Mouse (Mus musculus) liver, embryonic 12.5 days (tissue): ENCODE data around the gene Carm1. TPM values are rescaled to one million over a fixed set of nuclear protein-coding genes. Genes with fewer than 3 reads are reported as not detected.

Experiments used
- ATAC-seq: fragments of 200-750 bp; cut with Nextera tagmentation; 2 replicates; pipeline ENCODE4 v1.8.0; 2017; ENCODE audit warnings: moderate number of reproducible peaks, mild to moderate bottlenecking, moderate library complexity
- H3K27ac ChIP-seq: fragments of 300-500 bp; sonication (generic); 2 replicates; pipeline ENCODE4 v1.5.1; 2016; ENCODE audit warnings: mild to moderate bottlenecking
- H3K27me3 ChIP-seq: fragments of 300-500 bp; sonication (generic); replicated peaks from 2 replicates; pipeline ENCODE4 v1.6.1; 2016; ENCODE audit warnings: mild to moderate bottlenecking, moderate library complexity
- H3K36me3 ChIP-seq: fragments of 300-500 bp; sonication (generic); 2 replicates; pipeline ENCODE4 v1.6.1; 2016; ENCODE audit warnings: mild to moderate bottlenecking, moderate library complexity
- H3K4me1 ChIP-seq: fragments of 300-500 bp; sonication (generic); 2 replicates; pipeline ENCODE4 v1.6.1; 2016
- H3K4me2 ChIP-seq: fragments of 300-500 bp; sonication (generic); 2 replicates; pipeline ENCODE4 v1.6.1; 2016; ENCODE audit warnings: mild to moderate bottlenecking, moderate library complexity
- H3K4me3 ChIP-seq: fragments of 300-500 bp; sonication (generic); 2 replicates; pipeline ENCODE4 v1.5.1; 2016; ENCODE audit warnings: mild to moderate bottlenecking, moderate library complexity
- H3K9ac ChIP-seq: fragments of 300-500 bp; sonication (generic); 2 replicates; pipeline ENCODE4 v1.6.1; 2016; ENCODE audit warnings: mild to moderate bottlenecking, moderate library complexity
- H3K9me3 ChIP-seq: fragments of 300-500 bp; sonication (generic); replicated peaks from 2 replicates; pipeline ENCODE4 v1.6.1; 2016; ENCODE audit warnings: mild to moderate bottlenecking, moderate library complexity
- WGBS: fragments of 180-500 bp; shearing (Covaris S2); methylation state at CpG from one replicate; pipeline ENCODE4 v1.1.7; 2016; ENCODE audit not compliant: insufficient replicate concordance; 5-methylcytosine and 5-hydroxymethylcytosine counted together
- polyA plus RNA-seq: library from polyadenylated mRNA; unstranded; fragments of >200 nt; fragmentation: Nextera tagmentation; extraction: Ambion mirVana; gene quantifications from 2 replicates; pipeline ENCODE4 v1.2.1, GENCODE M21; 2016

Carm1 gene
- polyA plus RNA-seq, 1 experiment from 2014 or later, result 39.0 TPM

- peak overlapping the region; percentile 75 for H3K27ac ChIP-seq
- H3K9ac ChIP-seq, result peak overlapping the region; percentile 19; the same call in 1 of the 2 replicates
- peaks cover 58% of the 10 kb centered on the region for H3K4me1 ChIP-seq
- H3K9me3 ChIP-seq, result no peaks in the 10 kb centered on the region
- peak overlapping the region; percentile 32 for H3K4me2 ChIP-seq
- H3K36me3 ChIP-seq, result peaks cover 28% of the 10 kb centered on the region
- no peaks in the 10 kb centered on the region for H3K27me3 ChIP-seq
- 77% methylated on average over 1 of the region's 1 CpGs for WGBS
- no peak for ATAC-seq
- no peak overlapping the region for H3K4me3 ChIP-seq
These were observed 17.7 kb downstream of the Carm1 start for GRCm38 (mm10) chr9:21564420-21564819.

DNA sequence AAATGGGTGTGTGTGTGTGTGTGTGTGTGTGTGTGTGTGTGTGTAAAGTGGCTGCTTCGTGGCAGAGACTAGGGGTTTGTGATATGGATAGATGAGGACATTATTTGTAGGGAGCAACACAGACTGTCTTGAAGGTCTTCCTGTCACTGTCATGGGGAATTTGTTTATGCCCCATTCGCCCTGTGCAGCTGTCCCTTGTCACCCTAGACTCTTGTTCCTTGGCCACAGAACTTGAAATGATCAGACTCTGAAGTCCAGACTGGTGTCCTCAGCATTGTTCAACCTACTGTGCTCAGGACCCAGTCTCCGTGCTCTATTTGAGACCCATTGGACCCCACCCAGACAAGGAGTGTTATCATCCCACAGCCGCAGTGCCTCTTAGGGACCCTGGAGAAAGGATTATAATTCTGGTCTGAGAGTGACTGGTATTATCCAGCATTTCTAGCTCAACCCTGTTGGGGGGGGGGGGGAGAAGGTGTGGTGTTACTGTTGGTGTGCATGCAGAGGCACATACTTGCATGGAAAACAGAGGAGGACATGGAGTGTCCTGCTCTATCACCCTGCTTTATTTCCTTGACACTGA lies 18.4 kb downstream of the Carm1 start:
- peak overlapping the region; percentile 19 for H3K9ac ChIP-seq
- ATAC-seq, result peak; percentile 80
- H3K9me3 ChIP-seq, result no peaks in the 10 kb centered on the region
- H3K27me3 ChIP-seq, result no peaks in the 10 kb centered on the region
- peaks cover 51% of the 10 kb centered on the region for H3K4me1 ChIP-seq
- H3K4me3 ChIP-seq, result no peak overlapping the region
- H3K4me2 ChIP-seq, result peak overlapping the region; percentile 32
- 46% methylated on average over 4 of the region's 4 CpGs for WGBS
- H3K36me3 ChIP-seq, result peaks cover 34% of the 10 kb centered on the region
- peak overlapping the region; percentile 75 for H3K27ac ChIP-seq

DNA sequence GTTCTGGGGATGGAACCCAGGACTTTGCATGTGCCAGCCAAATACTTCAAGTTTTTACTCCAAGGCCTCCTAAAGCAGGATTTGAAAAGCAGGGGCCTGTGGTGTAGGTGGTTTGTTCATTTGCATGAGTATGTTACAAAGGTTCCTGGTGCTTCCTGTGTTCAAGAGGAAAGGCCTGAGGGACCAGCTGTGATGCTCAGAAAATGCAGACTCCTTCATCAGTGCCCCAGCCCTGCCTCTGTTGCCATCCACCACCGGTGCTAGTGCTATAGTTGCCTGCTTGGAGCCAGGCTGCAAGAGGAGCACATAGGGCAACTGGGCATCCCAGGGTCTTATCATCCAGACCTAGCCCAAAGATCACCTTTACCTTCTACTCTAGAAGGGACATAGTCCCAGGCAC lies 19.8 kb downstream of the Carm1 start:
- no peak overlapping the region for H3K4me3 ChIP-seq
- H3K4me2 ChIP-seq, result no peak overlapping the region
- H3K36me3 ChIP-seq, result peaks cover 43% of the 10 kb centered on the region
- H3K27me3 ChIP-seq, result no peaks in the 10 kb centered on the region
- peaks cover 45% of the 10 kb centered on the region for H3K4me1 ChIP-seq
- WGBS, result 60% methylated on average over 1 of the region's 1 CpGs
- no peak for ATAC-seq
- H3K9me3 ChIP-seq, result no peaks in the 10 kb centered on the region
- H3K9ac ChIP-seq, result no peak overlapping the region
- H3K27ac ChIP-seq, result peak overlapping the region; percentile 43; the same call in 1 of the 2 replicates

- Histone ChIP-seq H3K4me2 (no peak overlapping the region), H3K27me3 (no peaks in the 10 kb centered on the region), H3K4me1 (peaks cover 45% of the 10 kb centered on the region), H3K4me3 (no peak overlapping the region), H3K27ac (peak overlapping the region; percentile 43; the same call in 1 of the 2 replicates), H3K36me3 (peaks cover 44% of the 10 kb centered on the region), H3K9me3 (no peaks in the 10 kb centered on the region), H3K9ac (no peak overlapping the region)
- no peak for ATAC-seq
- 63% methylated on average over 2 of the region's 2 CpGs for WGBS
These were observed 20.4 kb downstream of the Carm1 start for GRCm38 (mm10) chr9:21567051-21567450.

DNA sequence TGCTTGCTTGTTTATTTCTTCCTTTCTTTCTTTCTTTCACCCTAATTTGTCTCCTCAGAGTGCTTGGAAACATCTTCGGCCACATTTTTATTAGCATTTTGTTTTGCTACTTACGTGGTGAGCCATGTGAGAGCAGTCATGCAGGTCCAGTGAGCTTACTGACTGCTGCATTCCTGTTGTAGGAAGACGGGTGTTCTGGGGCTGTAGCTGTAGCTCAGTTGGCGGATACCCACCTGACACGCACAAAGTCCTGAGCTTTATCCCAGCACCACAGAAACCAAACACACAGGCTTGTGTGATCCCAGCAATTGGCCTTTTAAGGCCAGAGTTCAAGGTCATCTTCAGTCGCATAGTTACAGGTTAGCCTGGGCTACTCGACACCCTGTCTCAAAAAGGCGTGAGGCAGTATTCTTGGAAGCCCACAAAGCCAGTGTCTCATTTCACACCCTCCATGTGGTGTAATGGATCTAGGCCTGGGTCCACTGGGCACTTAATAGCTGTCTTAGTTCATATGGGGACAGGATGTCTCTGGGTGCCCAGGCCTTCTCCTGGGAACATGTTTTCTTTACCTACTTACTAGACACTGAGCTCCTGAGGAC lies 22.1 kb downstream of the Carm1 start:
- no peak for ATAC-seq
- no peak overlapping the region for H3K4me2 ChIP-seq
- H3K27ac ChIP-seq, result 0 out of 2 replicates have a peak overlapping the region, but pooled peaks have one; percentile 1
- H3K27me3 ChIP-seq, result no peaks in the 10 kb centered on the region
- WGBS, result 79% methylated on average over 8 of the region's 8 CpGs
- H3K4me3 ChIP-seq, result no peak overlapping the region
- no peaks in the 10 kb centered on the region for H3K9me3 ChIP-seq
- no peak overlapping the region for H3K9ac ChIP-seq
- peaks cover 53% of the 10 kb centered on the region for H3K36me3 ChIP-seq
- peaks cover 41% of the 10 kb centered on the region for H3K4me1 ChIP-seq

- H3K27ac ChIP-seq, result no peak overlapping the region
- ATAC-seq, result no peak
- H3K9me3 ChIP-seq, result no peaks in the 10 kb centered on the region
- no peak overlapping the region for H3K4me2 ChIP-seq
- no peaks in the 10 kb centered on the region for H3K4me1 ChIP-seq
- 88% methylated on average over 8 of the region's 8 CpGs for WGBS
- H3K36me3 ChIP-seq, result peaks cover 96% of the 10 kb centered on the region
- no peak overlapping the region for H3K4me3 ChIP-seq
- H3K27me3 ChIP-seq, result no peaks in the 10 kb centered on the region
- no peak overlapping the region for H3K9ac ChIP-seq
These were observed 27.5 kb downstream of the Carm1 start for GRCm38 (mm10) chr9:21574012-21574801.

GRCm38 (mm10) chr9:21575253-21575652 lies 28.6 kb downstream of the Carm1 start:
- Histone ChIP-seq H3K36me3 (peaks cover 96% of the 10 kb centered on the region), H3K9me3 (no peaks in the 10 kb centered on the region), H3K4me1 (no peaks in the 10 kb centered on the region), H3K9ac (no peak overlapping the region), H3K4me2 (no peak overlapping the region), H3K27me3 (no peaks in the 10 kb centered on the region), H3K27ac (no peak overlapping the region), H3K4me3 (no peak overlapping the region)
- ATAC-seq, result no peak
- 88% methylated on average over 10 of the region's 10 CpGs for WGBS

GRCm38 (mm10) chr9:21576286-21576685 lies 29.6 kb downstream of the Carm1 start:
- Histone ChIP-seq H3K36me3 (peaks cover 96% of the 10 kb centered on the region), H3K4me1 (no peaks in the 10 kb centered on the region)
- WGBS, result 80% methylated on average over 1 of the region's 1 CpGs

GRCm38 (mm10) chr9:21578226-21578625 lies 31.5 kb downstream of the Carm1 start:
- Histone ChIP-seq H3K27ac (no peak overlapping the region), H3K4me2 (no peak overlapping the region), H3K27me3 (no peaks in the 10 kb centered on the region), H3K4me1 (no peaks in the 10 kb centered on the region), H3K4me3 (no peak overlapping the region), H3K9me3 (no peaks in the 10 kb centered on the region), H3K9ac (no peak overlapping the region), H3K36me3 (peaks cover 96% of the 10 kb centered on the region)
- no peak for ATAC-seq
- 73% methylated on average over 3 of the region's 3 CpGs for WGBS

More at GRCm38 (mm10) chr9:21576286-21576685, 29.6 kb downstream of the Carm1 start:
- no peak overlapping the region for H3K27ac ChIP-seq
- no peak overlapping the region for H3K4me2 ChIP-seq
- no peak for ATAC-seq
- no peaks in the 10 kb centered on the region for H3K27me3 ChIP-seq
- H3K9me3 ChIP-seq, result no peaks in the 10 kb centered on the region
- H3K9ac ChIP-seq, result no peak overlapping the region
- H3K4me3 ChIP-seq, result no peak overlapping the region

GRCm38 (mm10) chr9:21585401-21585800 lies 38.7 kb downstream of the Carm1 start:
- Histone ChIP-seq H3K4me1 (no peaks in the 10 kb centered on the region), H3K27ac (no peak overlapping the region), H3K9ac (no peak overlapping the region), H3K4me2 (no peak overlapping the region), H3K27me3 (no peaks in the 10 kb centered on the region), H3K36me3 (peaks cover 98% of the 10 kb centered on the region), H3K9me3 (no peaks in the 10 kb centered on the region), H3K4me3 (no peak overlapping the region)
- ATAC-seq, result no peak
- WGBS, result 87% methylated on average over 1 of the region's 1 CpGs

DNA sequence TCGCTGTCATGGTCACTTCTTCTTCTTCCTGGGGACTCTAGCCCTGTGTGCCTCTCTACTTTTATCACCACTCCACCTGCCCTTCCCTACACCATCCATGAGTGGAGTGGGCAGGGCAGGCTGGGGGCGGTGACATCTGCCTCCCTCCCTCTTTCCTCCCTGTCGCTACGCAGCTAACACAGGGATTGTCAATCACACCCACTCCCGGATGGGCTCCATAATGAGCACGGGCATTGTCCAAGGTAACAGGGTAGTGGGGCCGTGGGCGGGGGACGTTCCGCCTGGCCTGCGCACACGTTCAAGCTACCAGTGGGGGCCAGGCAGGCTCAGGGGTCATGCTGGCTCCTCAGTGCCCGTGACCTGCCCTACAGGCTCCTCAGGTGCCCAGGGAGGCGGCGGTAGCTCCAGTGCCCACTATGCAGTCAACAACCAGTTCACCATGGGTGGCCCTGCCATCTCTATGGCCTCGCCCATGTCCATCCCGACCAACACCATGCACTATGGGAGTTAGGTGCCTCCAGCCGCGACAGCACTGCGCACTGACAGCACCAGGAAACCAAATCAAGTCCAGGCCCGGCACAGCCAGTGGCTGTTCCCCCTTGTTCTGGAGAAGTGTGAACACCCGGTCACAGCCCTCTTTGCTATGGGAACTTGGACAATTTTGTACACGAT lies 41.1 kb downstream of the Carm1 start:
- Histone ChIP-seq H3K9ac (no peak overlapping the region), H3K27ac (no peak overlapping the region), H3K4me2 (no peak overlapping the region), H3K36me3 (peaks cover 73% of the 10 kb centered on the region), H3K9me3 (no peaks in the 10 kb centered on the region), H3K27me3 (no peaks in the 10 kb centered on the region), H3K4me3 (no peak overlapping the region), H3K4me1 (peaks cover 12% of the 10 kb centered on the region)
- 86% methylated on average over 23 of the region's 23 CpGs for WGBS
- no peak for ATAC-seq

- WGBS, result 84% methylated on average over 8 of the region's 8 CpGs
- H3K36me3 ChIP-seq, result peaks cover 68% of the 10 kb centered on the region
- ATAC-seq, result no peak
These were observed 41.7 kb downstream of the Carm1 start for GRCm38 (mm10) chr9:21588350-21588749.

More at GRCm38 (mm10) chr9:21588350-21588749, 41.7 kb downstream of the Carm1 start:
- Histone ChIP-seq H3K4me2 (no peak overlapping the region), H3K27ac (peak overlapping the region; percentile 46; the same call in 1 of the 2 replicates), H3K4me3 (no peak overlapping the region), H3K27me3 (no peaks in the 10 kb centered on the region), H3K9me3 (no peaks in the 10 kb centered on the region), H3K4me1 (peaks cover 13% of the 10 kb centered on the region), H3K9ac (no peak overlapping the region)
